Mouse (Mus musculus) intestine, embryonic 16.5 days (tissue): Measurements from ENCODE around the gene Shc2. TPM values are rescaled to one million over a fixed set of nuclear protein-coding genes. Genes with fewer than 3 reads are reported as not detected.

Experiments used
- ATAC-seq: fragments of 200-750 bp; cut with Nextera tagmentation; 2 replicates; pipeline ENCODE4 v1.8.0; 2017; ENCODE audit warnings: moderate TSS enrichment, moderate library complexity
- H3K27ac ChIP-seq: fragments of 300-500 bp; sonication (generic); 2 replicates; pipeline ENCODE4 v1.5.1; 2014; ENCODE audit warnings: mild to moderate bottlenecking, low read length
- H3K27me3 ChIP-seq: fragments of 300-500 bp; sonication (generic); replicated peaks from 2 replicates; pipeline ENCODE4 v1.6.1; 2014; ENCODE audit warnings: low read length, control low read depth, mixed read lengths; ENCODE audit not compliant: control insufficient read depth, insufficient read depth
- H3K36me3 ChIP-seq: fragments of 300-500 bp; sonication (generic); 2 replicates; pipeline ENCODE4 v1.6.1; 2014; ENCODE audit warnings: low read length, control low read depth; ENCODE audit not compliant: control insufficient read depth, insufficient read depth
- H3K4me1 ChIP-seq: fragments of 300-500 bp; sonication (generic); 2 replicates; pipeline ENCODE4 v1.6.1; 2014; ENCODE audit warnings: low read length, control low read depth, mixed read lengths; ENCODE audit not compliant: control insufficient read depth, insufficient read depth
- H3K4me2 ChIP-seq: fragments of 300-500 bp; sonication (generic); 2 replicates; pipeline ENCODE4 v1.6.1; 2014; ENCODE audit warnings: low read depth, low read length, control low read depth
- H3K4me3 ChIP-seq: fragments of 300-500 bp; sonication (generic); 2 replicates; pipeline ENCODE4 v1.5.1; 2014; ENCODE audit warnings: mild to moderate bottlenecking, low read length
- H3K9ac ChIP-seq: fragments of 300-500 bp; sonication (generic); 2 replicates; pipeline ENCODE4 v1.6.1; 2014; ENCODE audit warnings: low read depth, low read length
- H3K9me3 ChIP-seq: fragments of 300-500 bp; sonication (generic); 2 replicates; pipeline ENCODE4 v1.6.1; 2016; ENCODE audit warnings: low read length, control low read depth; ENCODE audit not compliant: control insufficient read depth
- WGBS: fragments of 180-500 bp; shearing (Covaris S2); extraction: QIAGEN DNeasy Blood & Tissue Kit; methylation state at CpG from one replicate; pipeline ENCODE4 v1.1.7; 2014; 5-methylcytosine and 5-hydroxymethylcytosine counted together
- polyA plus RNA-seq: library from polyadenylated mRNA; unstranded; fragments of >200 nt; fragmentation: Nextera tagmentation; extraction: Ambion mirVana; gene quantifications from 2 replicates; pipeline ENCODE4 v1.2.1, GENCODE M21; 2015

The Shc2 gene
- polyA plus RNA-seq, 1 experiment from 2014 or later, result 1.1 TPM

DNA sequence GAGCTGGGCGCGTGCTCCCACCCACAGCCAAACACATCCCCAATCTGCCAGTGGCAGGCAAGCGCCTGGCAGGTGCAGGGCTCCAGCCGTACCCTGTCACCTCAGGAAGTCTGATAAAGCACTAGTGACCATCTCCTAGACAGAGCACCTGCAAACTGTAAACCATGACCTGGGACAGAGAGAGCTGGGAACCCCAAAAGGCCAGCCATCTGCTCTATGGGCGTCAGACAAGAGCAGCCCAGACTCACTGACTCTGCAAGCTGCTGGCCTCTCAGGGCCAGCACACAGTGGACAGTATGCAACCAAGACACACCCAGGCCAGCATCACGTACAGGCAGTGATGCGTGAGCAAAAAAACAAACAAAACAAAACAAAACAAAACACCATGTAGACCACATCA lies 58.8 kb downstream of the Shc2 start:
- no peak for ATAC-seq
- no peaks in the 10 kb centered on the region for H3K4me1 ChIP-seq
- no peaks in the 10 kb centered on the region for H3K27me3 ChIP-seq
- H3K27ac ChIP-seq, result no peak overlapping the region
- H3K36me3 ChIP-seq, result no peaks in the 10 kb centered on the region
- no peaks in the 10 kb centered on the region for H3K9me3 ChIP-seq
- no peak overlapping the region for H3K4me3 ChIP-seq
- no peak overlapping the region for H3K4me2 ChIP-seq
- H3K9ac ChIP-seq, result no peak overlapping the region
- 78% methylated on average over 7 of the region's 7 CpGs for WGBS

DNA sequence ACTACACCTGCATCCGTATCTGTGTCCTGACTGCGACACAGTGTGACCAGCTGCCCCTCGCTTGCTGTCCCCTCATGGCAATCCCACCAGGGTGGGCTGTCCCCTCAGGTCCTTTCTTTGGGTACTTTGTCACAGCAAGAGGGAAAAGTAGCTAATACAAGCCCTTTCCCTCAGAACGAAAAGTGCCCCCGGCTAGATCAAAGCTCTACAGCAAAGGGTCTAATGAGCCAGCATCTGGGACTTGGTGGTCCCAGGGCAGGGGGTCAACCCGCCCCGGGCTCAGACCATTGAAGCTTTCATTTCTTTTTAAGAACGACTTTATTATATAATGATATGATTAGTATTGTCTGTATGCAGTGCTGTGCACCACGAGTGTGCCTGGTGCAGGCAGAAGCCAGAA lies 59.4 kb downstream of the Shc2 start:
- Histone ChIP-seq H3K4me2 (no peak overlapping the region), H3K27me3 (no peaks in the 10 kb centered on the region), H3K9me3 (no peaks in the 10 kb centered on the region), H3K27ac (no peak overlapping the region), H3K4me3 (no peak overlapping the region), H3K36me3 (no peaks in the 10 kb centered on the region), H3K4me1 (no peaks in the 10 kb centered on the region), H3K9ac (no peak overlapping the region)
- WGBS, result 70% methylated on average over 9 of the region's 9 CpGs
- ATAC-seq, result no peak

DNA sequence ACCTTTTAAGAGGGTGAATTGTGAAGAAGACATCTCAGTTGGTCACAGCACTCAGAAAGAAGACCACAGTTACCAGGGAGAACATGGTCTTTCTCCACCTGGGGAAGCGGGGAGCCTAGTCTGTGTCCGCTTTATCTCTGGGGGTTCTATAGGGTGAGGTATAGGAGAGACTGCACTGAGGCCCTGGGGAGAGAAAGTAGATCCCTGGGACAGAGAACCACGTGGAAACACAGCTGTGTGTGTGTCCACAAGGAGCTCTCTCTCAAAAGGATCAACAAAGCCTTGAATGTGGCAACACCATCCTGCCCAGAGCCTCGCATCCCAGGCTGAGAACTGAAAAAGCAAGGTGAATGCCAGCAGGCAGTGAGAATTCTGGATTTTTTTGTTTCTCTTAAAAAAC lies 60.3 kb downstream of the Shc2 start:
- no peak for ATAC-seq
- H3K4me2 ChIP-seq, result no peak overlapping the region
- no peaks in the 10 kb centered on the region for H3K9me3 ChIP-seq
- H3K36me3 ChIP-seq, result no peaks in the 10 kb centered on the region
- no peaks in the 10 kb centered on the region for H3K27me3 ChIP-seq
- no peak overlapping the region for H3K27ac ChIP-seq
- 66% methylated on average over 4 of the region's 4 CpGs for WGBS
- H3K9ac ChIP-seq, result no peak overlapping the region
- no peak overlapping the region for H3K4me3 ChIP-seq
- no peaks in the 10 kb centered on the region for H3K4me1 ChIP-seq

DNA sequence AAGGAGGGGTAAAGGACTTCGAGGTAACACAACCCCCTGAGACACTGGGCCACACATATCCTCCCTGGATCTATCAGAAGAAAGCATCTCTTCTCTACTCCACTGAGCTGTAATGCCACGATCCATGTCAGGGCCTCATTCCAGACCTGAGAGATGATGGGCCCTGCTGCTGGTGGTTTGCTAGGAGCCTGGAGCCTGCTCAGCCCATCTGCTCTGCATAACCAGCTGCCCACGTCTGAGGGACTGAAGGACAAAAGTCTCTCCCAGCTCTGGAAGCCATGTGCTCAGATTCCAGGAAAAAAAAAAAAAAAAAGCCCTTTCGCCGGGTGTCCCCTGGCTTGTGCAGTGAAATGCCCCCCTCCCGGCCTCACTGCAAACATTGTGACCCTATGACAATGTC lies 62.0 kb downstream of the Shc2 start:
- 66% methylated on average over 6 of the region's 6 CpGs for WGBS
- Histone ChIP-seq H3K27ac (no peak overlapping the region), H3K4me1 (no peaks in the 10 kb centered on the region), H3K36me3 (no peaks in the 10 kb centered on the region), H3K9me3 (no peaks in the 10 kb centered on the region), H3K9ac (no peak overlapping the region), H3K4me3 (no peak overlapping the region), H3K27me3 (no peaks in the 10 kb centered on the region), H3K4me2 (no peak overlapping the region)
- ATAC-seq, result no peak

DNA sequence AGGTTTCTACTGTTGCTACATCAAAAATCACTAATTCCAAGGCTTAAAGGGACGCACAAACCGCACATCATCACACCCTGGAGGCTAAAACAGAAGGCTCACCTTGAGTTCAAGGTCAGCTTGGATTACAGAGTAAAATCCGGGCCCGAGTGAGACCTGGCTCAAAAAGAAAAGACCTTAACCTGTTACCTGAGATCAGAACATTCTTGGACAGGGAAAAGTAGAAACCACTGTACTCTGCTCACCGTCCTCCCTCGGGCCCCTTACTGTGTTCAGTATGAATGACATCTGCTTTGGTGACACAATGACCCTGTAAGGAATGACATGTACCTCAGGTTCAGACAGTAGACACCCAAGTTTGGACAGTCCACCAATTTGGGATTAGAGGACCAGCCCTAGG lies 62.9 kb downstream of the Shc2 start:
- Histone ChIP-seq H3K27me3 (no peaks in the 10 kb centered on the region), H3K4me2 (no peak overlapping the region), H3K4me3 (no peak overlapping the region), H3K27ac (no peak overlapping the region), H3K9ac (no peak overlapping the region), H3K9me3 (no peaks in the 10 kb centered on the region), H3K4me1 (no peaks in the 10 kb centered on the region), H3K36me3 (no peaks in the 10 kb centered on the region)
- ATAC-seq, result no peak
- WGBS, result 84% methylated on average over 6 of the region's 6 CpGs

DNA sequence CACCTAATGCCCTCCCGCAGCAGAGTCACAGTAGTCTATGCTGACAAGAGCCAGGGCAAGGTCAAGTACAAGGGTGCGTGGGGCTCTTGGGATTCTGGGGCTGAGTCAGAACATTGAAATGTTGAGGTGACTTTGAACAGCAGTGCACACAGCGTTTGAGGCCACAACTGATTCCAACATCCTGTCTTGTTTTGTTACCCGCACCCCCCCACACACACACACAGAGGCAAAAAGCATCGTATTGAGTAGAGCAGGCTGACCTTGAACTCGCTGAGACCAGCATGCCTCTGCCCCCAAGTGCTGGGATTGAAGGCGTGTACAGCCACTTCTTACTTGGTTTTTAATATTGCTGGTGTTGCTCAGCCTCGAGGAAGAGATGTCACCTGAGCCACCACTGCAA lies 63.4 kb downstream of the Shc2 start:
- H3K4me3 ChIP-seq, result no peak overlapping the region
- H3K27ac ChIP-seq, result no peak overlapping the region
- no peaks in the 10 kb centered on the region for H3K4me1 ChIP-seq
- no peak overlapping the region for H3K4me2 ChIP-seq
- WGBS, result 73% methylated on average over 8 of the region's 8 CpGs
- no peak overlapping the region for H3K9ac ChIP-seq
- H3K9me3 ChIP-seq, result no peaks in the 10 kb centered on the region
- ATAC-seq, result no peak
- H3K27me3 ChIP-seq, result no peaks in the 10 kb centered on the region
- no peaks in the 10 kb centered on the region for H3K36me3 ChIP-seq

DNA sequence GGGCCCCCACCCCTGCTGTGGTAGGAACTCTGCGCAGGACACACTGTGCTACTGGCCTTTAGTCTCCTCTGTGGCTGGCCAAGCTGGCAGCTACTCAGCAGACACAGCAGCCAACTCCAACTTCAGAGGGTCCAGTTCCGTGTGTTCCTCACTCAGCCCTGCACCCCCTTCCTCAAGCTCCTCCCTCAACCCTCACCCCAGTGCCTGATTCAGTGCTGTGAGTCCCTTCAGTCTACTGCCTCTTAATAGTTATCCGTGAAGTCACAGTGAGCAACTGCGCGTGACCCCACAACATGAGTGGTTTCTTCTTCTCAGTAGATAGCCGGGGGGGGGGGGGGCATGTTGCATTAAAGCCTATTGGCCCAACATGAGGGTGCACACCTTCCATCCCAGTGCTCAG lies 64.1 kb downstream of the Shc2 start:
- Histone ChIP-seq H3K4me3 (no peak overlapping the region), H3K27me3 (no peaks in the 10 kb centered on the region), H3K4me2 (no peak overlapping the region), H3K9ac (no peak overlapping the region), H3K36me3 (no peaks in the 10 kb centered on the region), H3K4me1 (no peaks in the 10 kb centered on the region), H3K9me3 (no peaks in the 10 kb centered on the region), H3K27ac (no peak overlapping the region)
- WGBS, result 89% methylated on average over 6 of the region's 6 CpGs
- no peak for ATAC-seq

DNA sequence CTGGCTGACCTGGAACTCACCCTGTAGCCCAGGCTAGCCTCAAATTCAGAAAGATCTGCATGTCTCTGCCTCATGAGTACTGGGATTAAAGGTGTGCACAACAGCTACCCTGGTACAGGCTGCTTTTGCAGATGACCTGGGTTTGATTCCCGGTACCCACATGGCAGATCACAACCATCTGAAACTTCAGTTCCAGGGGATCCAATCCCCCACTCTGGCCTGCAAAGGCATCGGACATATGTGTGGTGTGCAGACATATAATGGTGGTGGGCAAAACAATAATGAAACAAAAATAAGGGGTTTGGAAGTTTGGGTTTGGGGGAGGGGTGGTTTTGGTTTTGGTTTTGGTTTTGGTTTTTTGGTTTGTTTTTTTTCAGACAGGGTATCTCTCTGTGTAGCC lies 66.4 kb downstream of the Shc2 start:
- H3K36me3 ChIP-seq, result no peaks in the 10 kb centered on the region
- H3K9me3 ChIP-seq, result no peaks in the 10 kb centered on the region
- H3K4me3 ChIP-seq, result no peak overlapping the region
- no peak for ATAC-seq
- no peak overlapping the region for H3K27ac ChIP-seq
- H3K27me3 ChIP-seq, result no peaks in the 10 kb centered on the region
- H3K4me1 ChIP-seq, result no peaks in the 10 kb centered on the region
- WGBS, result 89% methylated on average over 2 of the region's 2 CpGs
- no peak overlapping the region for H3K4me2 ChIP-seq
- no peak overlapping the region for H3K9ac ChIP-seq

DNA sequence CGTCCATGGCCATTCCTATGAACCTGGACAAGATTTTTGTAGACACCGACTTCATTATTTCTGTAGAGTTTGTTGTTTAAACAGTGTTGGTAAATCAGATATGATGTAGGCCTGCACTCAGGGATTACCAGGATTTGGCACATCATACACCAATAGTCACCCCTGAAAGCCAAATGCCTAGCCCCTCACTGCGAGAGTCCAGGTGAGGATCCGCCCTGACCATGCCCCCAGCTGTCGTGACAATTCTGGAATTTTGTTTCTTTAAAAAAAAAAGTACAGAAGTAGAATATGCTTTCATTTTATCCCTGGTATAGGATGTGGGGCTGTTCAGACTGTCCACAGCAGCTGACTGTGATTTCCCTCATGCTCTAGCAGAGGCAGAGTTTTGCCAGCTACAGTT lies 67.8 kb downstream of the Shc2 start:
- Histone ChIP-seq H3K4me3 (no peak overlapping the region), H3K4me1 (no peaks in the 10 kb centered on the region), H3K4me2 (no peak overlapping the region), H3K9ac (no peak overlapping the region), H3K27me3 (no peaks in the 10 kb centered on the region), H3K36me3 (no peaks in the 10 kb centered on the region), H3K27ac (no peak overlapping the region), H3K9me3 (no peaks in the 10 kb centered on the region)
- WGBS, result 87% methylated on average over 5 of the region's 5 CpGs
- no peak for ATAC-seq
